Comparison of ENCODE assay signal across 8 mouse cellular contexts in the genomic region with DNA sequence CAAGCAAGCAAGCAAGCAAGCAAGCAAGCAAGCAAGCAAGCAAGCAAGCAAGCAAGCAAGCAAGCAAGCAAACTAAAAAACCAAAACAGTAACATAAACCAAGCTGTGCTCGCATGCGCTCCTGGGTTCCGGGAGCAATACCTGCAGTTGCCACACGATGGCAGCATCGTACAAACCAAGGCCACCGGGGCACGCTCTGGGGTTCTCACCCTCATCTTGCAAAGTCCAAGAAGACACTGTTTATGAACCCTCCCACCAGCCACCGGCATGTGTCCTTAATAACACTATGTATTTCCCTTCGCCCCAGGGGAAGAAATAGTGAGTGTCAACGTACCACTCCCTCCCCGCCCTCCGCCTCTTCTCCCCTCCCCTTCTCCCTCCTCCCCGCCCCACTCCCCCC.
DNase-seq lines count a peak whose midpoint lies in the region; ATAC-seq lines count a peak whose summit lies in the region.

No protein-coding gene starts in this region.

- no peak overlapping the region for H3K27ac ChIP-seq in limb, embryonic 15.5 days

- peak overlapping the region; percentile 42 for H3K4me2 ChIP-seq in limb, embryonic 15.5 days

- intact Hi-C loops in heart, postnatal 25 days (cut with DNase I): no loop called here

- H3K9me3 ChIP-seq in limb, embryonic 15.5 days: no peaks in the 10 kb centered on the region

- no peak for ATAC-seq in limb, embryonic 15.5 days (ENCODE audit: insufficient number of reproducible peaks, low FRiP score, low TSS enrichment, low read depth)

- H3K27me3 ChIP-seq in limb, embryonic 15.5 days: peaks cover 44% of the 10 kb centered on the region

- WGBS in limb, embryonic 15.5 days: under 1% methylated on average over 12 of the region's 13 CpGs

- H3K36me3 ChIP-seq in limb, embryonic 15.5 days: no peaks in the 10 kb centered on the region

- peak; percentile 50 to 87 for DNase-seq in heart, adult 18-20 months
- DNase-seq in heart, postnatal 25 days (ENCODE audit: low spot score): no peak
- DNase-seq in embryo, embryonic 11.5 days (ENCODE audit: low read depth, low spot score): peak; percentile 77
- peak; percentile 64 for DNase-seq in heart, adult 8-10 months (ENCODE audit: low spot score)
- DNase-seq in kidney, adult 8-10 months: peak; percentile 29 to 77
- peak; percentile 21 to 25 for DNase-seq in monocyte, adult 2 months (ENCODE audit: low read depth in 1 of 2, low spot score in 2 of 2)
- DNase-seq in spleen, postnatal 10 days (ENCODE audit: low spot score in 2 of 2): peak; percentile 66 to 80

- H3K9ac ChIP-seq in limb, embryonic 15.5 days: no peak overlapping the region

- H3K4me1 ChIP-seq in limb, embryonic 15.5 days: peaks cover 6% of the 10 kb centered on the region; the same call in 1 of the 2 replicates

- H3K4me3 ChIP-seq in limb, embryonic 15.5 days: peak overlapping the region; percentile 32
